Mouse (Mus musculus): ENCODE results near the gene Olfr303.

DNA sequence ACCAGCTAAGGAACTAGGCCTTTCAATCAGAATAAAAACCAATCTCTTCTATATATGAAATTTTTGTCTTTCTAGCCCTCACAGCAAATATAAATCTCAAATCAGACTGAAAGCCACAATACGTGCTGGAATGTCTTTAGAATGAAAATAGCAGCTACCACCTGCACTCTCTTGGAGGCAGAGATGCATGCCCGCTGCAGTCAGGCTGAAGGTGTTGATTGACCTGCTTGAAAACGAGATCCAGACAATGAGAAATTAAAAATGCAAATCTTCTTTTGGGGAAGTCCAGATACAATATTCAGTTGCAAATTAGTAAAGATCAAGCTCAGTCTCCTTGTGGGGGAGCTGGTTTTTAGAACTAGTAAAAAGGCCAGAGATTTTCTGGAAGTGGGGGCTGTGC is 53.3 kb downstream of the Olfr303 start:
- TF ChIP-seq CTCF (IDR thresholded peaks at IDR 0.05; ENCODE audit: borderline replicate concordance, extremely low read depth, insufficient read depth, insufficient read length): no peak
- no peak for TF ChIP-seq POLR2A (IDR thresholded peaks at IDR 0.05; ENCODE audit: borderline replicate concordance, extremely low read depth, insufficient read depth, insufficient read length, poor library complexity, severe bottlenecking)

All from brain, embryonic 14.5 days (tissue).